Mouse (Mus musculus): Measurements from ENCODE around the gene Syt7.
A peak's percentile ranks its signal among the peaks of the same experiment; 100 is the strongest.

Gene Syt7

DNA sequence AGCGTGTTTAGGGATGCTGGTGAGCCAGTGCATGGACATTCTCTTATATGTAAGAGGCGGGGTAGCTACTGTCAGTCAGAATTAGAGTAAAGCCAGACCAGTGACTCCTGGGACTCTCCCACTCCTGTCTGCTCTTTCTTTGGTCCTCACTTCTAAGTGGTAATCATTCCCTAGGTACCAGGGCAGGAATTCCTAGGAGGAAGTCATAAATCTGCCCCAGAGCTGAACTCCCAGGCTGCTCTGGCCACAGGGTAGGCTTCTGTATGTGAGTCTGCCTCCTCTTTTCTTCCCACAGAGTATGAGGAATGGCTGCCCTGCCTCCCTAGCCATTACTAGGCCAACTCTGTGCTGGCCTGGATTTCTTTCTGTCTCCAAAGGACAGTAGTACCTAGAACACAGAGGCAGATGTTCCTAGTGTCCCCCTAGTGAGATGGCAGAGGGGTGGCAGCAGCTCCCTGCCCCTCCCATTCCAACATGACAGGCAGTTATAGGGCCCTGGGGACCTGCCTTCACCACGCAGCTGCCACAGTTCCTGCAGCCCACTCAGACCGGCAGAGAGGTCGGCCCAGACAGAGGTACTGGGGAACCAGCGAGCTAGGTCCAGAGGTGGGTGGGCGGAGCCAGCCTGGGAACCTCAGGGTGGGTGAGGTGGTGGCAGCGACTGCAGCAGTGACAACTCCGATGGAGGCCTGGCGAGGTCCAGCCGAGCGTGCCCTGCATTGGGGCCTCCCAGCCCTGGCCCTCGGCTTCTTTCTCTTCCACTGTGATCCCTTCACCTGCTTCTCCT is 36.8 kb downstream of the Syt7 start:
- peak; percentile 30 for DNase-seq (ENCODE audit: low spot score)

DNA sequence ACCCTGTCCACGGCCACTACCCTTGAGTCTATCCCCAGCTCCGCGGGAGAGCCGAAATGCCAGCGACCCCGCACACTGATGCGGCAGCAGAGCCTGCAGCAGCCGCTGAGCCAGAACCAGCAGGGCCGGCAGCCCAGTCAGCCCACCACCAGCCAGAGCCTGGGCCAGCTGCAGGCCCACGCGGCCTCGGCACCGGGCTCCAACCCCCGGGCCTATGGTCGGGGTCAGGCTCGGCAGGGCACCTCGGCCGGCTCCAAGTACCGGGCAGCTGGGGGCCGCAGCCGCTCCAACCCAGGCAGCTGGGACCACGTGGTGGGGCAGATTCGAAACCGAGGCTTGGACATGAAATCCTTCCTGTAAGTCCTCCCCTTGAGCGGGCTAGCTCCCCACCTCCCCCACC is 37.4 kb downstream of the Syt7 start:
- no peak for DNase-seq (ENCODE audit: low spot score)

DNA sequence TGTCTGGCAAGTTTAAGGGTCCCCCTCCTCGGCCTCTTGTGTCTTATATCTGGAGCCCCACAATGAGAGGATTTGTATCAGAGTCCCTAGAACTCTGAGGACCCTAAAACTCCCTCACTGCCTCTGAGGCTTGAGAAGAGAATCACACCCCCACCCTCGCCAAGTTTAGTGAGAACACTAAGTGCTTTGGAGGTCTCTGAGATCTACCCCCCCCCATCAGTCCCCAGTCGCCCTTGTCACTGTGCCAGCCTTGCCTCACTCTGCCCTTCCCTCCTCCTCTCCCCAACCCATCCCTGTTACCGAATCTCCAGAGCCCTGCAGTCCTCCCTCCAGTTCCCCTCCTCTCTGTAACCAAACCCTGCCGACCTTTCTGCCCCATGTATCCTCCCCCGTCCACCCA is 37.9 kb downstream of the Syt7 start:
- DNase-seq (ENCODE audit: low spot score), result no peak

DNA sequence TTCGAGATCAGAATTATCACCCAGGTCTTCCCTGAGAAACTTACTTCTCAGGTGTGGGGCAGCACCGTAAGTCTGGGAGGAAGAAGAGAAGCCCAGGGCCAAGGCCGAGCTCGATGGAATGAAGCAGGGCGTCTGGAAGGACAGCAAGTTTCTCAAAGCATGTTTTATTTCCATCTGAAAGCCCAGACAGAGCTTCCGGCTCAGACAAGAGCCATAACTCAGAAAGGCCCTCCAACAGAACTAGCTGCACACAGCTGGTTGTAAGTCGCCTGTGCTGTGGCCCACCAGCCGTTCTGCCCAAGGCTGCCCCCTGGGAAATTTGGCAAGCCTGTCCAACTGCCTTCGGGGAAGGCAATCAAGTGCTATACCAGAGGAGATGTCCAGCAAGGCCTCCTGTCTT is 38.5 kb downstream of the Syt7 start:
- no peak for DNase-seq (ENCODE audit: low spot score)

DNA sequence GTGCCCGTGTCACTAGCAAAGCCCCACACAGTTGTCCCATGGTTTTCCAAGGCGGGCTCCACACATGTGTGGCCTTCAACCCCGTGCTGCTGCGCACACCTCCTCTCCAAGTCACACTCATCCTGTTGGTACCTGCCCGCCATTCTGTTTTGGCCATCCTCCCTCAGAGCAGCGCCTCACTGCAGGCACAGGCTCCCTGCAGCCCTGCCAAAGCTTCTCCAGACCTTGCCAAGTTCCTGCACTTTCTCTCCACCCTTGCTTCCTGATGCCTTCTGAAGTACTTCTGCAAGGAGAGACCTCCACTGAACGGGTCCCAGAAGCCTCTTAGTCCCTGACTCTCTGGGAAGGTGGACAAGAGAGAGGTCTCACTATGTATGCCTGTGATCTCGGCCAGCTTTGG is 40.5 kb downstream of the Syt7 start:
- DNase-seq (ENCODE audit: low spot score), result no peak

DNA sequence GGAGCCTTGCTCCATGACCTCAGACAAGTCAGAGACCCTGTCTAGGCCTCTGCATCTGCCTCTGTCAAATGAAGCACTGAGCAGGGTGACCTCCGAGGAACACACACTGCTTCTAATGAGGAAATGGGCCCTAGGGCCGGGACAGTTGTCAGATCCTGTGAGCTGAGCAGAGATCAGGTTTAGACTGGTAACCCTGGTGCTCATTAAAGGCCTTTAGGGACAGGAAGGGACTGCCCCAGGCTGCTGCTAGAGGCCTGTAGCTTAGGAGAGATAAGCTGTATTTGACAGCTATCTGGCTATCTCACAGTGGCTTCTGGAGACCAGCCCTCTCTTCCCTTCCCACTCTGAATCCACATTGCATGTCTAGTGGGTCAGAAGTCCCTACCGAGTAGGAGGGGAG is 42.5 kb downstream of the Syt7 start:
- DNase-seq (ENCODE audit: low spot score), result no peak

DNA sequence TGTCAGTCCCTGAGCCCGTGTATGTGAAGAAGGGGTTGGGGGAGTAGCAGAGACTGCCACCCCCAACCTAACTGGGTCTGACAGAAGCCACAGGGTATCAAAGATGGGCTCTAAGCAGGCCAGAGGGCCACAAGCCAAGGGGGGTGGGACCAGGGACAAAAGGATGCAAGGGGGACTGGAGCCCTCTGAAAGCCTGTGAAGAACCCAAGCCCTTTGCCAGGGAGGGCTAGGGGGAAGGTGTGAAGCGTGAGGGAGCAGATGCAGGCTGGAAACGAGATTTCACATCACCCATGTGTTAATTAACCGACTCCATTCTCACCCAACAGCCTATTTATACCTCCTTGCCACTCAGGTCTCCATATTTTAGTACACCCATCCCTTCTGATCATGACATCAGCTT is 43.0 kb downstream of the Syt7 start:
- no peak for DNase-seq (ENCODE audit: low spot score)

DNA sequence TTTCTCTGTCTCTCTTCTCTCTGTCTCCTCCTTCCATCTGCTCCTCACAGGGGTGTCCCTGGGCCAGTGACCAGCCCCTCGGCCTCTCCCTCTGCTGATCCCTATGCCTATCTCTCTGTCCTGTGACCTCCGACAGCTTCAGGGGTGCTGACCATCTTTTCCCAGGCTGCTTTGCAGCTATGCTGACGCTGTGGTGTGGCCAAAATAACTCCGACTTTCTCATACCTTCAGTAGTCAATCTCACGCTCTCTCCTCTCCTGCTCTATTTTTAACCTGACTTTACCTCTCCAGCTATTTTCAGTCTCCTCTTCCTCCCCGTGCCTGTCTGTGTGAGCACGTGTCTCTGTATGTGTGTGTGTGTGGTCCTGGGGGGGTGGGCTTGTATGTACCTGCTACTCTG is 44.3 kb downstream of the Syt7 start:
- no peak for DNase-seq (ENCODE audit: low spot score)

DNA sequence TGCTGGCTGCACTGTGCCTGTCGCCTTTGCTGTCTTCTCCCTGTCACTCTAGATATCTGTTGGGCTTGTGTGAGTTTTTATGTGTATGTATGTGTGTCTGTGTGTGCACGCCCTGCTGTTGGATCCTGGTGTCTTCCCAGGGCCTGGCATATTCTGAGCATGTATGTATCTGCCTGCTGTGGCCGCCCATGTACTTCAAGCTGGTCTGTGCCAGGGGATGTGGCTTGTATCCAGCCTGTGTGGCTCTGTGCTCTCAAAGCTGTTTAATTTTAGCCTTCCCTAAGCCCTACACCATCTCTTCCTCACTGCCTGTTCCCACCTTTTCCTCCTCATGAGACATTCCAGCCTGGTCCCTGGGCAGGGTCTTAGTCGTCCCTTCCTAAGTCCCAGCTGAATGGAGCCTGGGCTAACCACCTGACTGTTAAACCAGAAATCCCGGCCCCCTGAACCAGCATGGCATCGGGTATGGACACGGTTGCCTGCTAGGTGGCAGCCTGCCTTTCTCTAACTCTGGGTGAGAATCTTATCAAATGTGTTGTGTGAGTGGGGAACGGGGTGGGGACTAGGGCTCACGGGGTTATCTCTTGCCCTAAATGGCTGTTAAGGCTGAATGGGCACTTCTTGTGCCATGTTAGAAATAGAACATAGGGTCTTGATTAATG is 45.1 kb downstream of the Syt7 start:
- no peak for DNase-seq (ENCODE audit: low spot score)

DNA sequence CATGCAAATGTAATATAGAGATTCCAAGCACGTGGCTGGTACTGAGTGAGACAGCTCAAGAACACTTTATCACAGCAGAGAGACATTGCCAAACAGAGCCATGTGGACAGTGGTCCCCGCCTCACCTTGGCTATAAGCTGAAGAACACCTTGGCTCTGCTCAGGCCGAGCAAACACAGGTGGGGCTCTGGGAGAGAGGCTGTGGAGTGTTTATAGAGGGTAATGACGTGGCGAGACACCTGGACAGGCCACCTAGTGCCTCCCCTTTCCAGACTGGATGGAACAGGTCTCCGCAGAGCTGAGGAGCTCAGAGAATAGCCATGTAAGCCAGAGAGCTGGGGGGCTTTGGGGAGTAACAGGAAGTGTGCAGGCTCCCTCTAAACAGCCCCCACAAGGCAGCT is 46.0 kb downstream of the Syt7 start:
- no peak for DNase-seq (ENCODE audit: low spot score)

DNA sequence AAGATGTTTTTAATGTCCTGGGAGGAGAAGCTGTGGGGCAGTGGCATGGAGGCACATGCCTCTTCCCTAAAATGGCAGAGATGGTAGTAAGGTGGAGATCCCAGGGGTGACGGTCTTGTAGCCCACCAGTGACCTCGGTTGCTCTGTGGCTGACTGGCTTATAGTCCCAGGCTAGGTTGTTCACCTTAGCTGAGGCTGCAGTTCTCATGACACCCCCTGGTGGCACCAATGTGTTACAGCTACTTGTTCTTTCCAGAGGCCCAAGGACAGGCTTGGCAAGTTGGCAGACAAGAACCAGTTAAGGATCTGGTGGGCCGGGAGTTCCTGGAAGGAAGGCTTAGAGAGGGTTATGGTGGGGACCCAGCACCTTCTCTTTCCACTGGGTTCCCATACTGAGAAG is 47.0 kb downstream of the Syt7 start:
- DNase-seq (ENCODE audit: low spot score), result peak; percentile 84

DNA sequence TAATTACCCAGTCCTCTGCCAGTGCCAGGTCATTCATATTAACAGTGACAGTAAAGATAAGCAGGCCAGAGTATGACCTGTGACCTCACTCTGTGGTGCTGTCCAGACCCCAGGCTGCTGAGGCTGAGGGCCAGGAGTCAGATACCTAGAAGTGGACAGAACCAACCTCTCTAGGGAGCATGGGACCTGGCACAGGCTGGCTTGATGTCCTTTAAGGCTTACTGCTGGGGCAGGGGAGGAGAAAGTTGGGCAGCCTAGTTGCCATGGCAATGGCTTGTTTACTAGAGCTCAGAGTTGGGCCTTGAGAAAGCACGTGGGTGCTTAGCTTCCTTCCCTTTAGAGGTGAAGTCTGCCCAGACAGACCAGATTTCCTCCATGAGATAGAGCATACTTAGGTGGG is 47.8 kb downstream of the Syt7 start:
- no peak for DNase-seq (ENCODE audit: low spot score)

DNA sequence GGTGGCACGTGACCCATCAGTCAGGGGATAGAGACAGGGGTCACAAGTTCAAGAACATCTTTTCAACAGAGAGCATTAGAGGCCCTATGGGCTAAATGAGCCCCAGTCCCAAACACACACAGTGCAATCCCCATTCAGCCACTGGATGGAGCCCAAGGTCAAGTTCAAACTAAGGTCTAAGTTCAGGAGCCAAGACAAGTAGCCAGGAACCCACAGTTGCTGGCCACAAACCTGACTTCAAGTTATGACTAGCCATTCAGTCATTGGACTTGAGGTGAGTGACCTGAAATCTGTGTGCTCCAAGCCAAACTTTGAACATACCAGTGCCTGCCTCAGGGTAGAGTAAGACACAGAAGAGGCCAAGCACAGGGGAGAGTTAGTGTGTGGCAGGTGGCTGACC is 48.6 kb downstream of the Syt7 start:
- DNase-seq (ENCODE audit: low spot score), result peak; percentile 54

DNA sequence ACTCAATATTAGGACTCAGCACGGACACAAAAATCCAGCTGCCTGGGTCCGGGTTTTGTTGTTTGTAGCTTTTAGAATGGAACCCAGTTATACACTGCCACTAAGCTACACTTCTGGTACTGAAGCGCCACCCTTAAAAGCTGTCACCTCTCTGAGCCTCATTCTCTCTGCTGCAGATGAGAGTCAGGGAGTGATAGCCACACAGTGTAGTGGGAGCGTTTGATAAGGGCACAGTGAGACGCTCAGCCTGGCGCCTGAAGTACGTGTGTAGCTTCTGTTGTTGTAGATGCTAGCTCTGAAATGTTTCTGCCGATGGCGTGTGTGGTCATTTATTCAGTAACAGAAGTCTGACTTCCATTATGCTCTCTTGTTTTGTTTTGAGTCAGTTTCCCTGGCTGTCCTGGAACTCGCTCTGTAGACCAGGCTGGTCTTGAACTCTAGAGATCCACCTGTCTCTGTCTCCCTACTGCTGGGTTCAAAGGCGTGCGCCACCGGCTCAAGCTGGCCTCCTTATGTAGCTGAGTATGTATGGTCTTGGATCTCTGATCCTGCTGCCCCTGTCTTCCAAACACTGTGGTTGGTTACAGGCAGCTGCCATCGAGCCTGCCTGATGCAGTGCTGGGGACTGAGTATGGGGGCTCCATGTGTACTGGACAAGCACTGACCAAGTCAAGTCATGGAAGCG is 55.9 kb downstream of the Syt7 start:
- no peak for DNase-seq (ENCODE audit: low spot score)

DNA sequence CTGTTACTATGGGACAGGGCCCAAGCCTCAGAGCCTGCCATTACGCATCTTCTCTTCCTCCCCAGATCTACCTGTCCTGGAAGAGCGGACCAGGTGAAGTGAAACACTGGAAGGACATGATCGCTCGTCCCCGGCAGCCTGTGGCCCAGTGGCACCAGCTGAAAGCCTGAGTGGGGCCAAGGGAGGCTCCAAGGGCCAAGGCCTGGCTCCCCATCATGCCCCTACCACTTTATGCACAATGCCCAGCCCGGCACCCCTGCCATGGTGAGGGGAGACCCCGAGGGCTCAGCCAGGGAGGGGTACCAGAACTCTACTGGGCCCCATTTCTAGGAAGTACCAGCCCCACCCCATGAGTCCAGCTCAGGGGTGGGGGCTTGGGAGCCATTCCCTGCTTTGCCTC is 59.4 kb downstream of the Syt7 start:
- no peak for DNase-seq (ENCODE audit: low spot score)

DNA sequence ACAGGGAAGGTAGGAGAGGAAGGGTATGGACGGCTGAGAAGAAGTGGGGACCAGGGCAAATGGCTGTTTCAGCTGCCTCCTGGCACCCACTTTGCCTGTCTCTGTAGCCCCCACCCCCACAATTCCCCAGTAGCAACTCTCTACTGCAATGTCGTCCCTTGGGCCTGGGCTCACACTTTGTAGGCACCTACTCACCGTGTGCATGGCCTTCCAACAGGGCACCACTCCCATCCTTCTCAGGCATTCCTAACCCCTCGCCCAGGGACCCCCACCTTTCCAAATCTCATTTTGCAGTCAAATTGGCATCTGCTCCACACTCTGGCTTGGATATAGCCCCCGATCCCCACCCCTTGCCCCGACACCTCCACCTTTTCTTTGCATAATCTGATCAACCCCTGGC is 60.3 kb downstream of the Syt7 start:
- DNase-seq (ENCODE audit: low spot score), result no peak

DNA sequence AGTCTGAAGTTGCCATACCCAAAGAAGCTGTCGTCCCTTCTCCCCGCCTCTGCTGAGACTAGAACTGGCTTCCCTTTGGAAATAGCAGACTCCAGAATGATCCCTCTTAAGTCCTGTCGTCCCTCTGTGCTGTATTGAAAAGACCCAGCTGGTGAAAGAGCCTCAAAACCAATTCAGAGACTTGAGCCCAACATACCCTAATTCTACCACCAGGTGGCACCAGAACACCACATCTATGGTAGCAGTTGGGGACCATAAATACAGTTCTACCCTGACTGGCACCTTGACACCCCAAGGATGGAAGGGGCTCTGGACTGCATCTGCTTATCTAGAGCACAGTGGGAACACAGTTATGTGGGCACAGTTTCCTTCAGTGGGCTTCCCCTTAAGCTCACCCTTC is 60.8 kb downstream of the Syt7 start:
- DNase-seq (ENCODE audit: low spot score), result peak; percentile 88

DNA sequence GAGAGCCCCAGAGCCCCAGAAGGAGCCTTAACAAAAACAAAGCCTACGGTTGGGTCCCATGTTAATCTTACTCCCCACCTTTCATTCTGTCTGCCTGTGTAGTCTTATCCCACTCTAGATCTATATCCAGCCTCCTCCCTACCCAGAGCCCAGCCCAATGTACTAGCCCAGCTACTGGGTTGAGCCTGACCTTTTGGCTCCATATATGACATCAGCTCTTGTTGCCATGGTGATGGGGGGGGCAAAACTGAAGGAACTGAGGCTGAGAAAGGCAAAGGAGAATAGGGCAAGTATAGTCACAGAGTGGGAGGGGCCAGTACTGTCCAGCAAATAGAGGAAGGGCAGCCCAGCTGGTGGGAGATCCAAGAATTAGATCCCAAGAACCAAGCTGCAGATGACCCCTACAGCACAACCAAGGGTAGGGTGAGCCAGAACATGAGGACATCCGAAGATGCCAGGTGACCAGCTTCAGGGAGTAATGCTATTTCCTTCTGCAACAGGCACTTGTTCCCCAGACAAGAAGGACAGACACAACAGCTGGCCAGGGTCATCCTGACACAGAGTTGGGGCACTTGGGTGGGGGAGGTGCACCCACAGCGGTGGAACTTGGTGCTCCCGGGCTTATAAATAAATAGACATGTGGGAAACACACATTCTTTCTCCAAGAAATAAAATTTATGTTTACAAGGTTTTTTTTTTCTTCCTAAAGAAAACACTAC is 66.0 kb downstream of the Syt7 start:
- no peak for DNase-seq (ENCODE audit: low spot score)

DNA sequence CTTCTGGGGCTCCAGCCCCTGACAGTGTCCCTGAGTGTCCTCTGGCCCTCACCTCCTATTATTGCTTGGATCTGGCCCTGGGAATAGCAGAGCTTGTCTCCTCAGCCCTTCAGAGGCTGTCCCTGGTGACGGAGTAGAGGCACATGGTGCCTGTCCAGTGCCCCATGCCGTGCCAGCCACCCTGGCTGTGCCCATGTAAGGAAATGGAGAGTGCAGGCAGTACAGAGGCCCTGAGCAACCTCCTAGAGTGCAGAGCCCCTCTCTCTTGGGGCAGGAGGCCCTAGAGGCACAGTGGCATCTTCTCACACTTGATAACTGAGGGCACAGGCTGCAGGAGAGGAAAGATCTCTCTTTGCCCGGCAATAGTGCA is 66.5 kb downstream of the Syt7 start:
- no peak for DNase-seq (ENCODE audit: low spot score)

DNA sequence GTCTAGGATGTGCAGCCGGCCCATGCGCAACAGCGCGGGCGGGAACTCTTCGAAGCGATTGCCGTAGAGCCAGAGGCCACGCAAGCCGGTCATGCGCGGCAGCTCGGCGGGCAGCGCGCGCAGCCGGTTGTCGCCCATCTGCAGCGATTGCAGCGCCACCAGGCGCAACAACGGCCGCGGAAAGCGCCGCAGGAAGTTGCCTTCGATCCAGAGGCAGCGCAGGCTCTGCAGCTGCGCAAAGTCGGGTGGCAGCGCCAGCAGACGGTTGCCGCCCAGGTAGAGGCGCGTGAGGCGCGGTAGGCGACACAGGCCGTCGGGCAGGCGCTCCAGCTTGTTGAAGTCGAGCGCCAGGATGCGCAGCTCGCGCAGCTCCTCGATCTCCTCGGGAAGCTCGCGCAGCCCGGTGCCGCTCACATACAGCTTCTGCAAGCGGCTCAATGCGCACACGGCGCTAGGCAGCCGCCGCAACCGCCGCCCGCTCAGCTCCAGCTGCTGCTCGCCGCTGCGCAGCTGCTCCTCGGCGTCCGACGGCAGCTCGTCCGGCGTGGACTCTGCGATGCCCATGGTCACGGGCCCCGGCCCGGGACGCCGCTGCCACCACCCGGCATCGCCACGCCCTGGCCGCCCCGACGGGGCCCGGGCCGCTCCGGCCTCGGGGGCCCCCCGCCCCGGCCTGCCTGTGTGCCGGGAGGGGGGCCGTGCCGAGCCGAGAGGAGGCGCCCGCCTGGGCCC is 68.0 kb downstream of the Syt7 start, which contains the start of gene Lrrc10b:
Gene Lrrc10b (minus strand): TSS at position 722 of the 732 bp plus-strand sequence.
- peak; percentile 80 for DNase-seq (ENCODE audit: low spot score)

DNA sequence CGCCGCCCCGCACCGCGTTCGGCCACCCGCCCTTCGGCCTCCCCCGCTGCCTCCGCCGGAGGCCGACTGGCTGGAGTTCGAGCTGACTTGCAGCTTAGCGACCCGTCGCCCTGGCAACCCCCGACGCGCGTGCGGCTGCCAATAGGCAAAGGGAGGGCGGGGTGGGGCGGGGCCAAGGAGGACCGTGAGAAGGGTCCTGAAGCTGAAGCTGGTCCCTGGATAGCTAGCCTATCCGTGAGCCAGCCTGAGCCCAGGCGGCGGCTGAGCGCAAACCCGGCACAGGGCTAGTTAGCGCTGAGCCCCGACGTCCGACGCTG is 68.6 kb downstream of the Syt7 start:
- peak; percentile 95 for DNase-seq (ENCODE audit: low spot score)

DNA sequence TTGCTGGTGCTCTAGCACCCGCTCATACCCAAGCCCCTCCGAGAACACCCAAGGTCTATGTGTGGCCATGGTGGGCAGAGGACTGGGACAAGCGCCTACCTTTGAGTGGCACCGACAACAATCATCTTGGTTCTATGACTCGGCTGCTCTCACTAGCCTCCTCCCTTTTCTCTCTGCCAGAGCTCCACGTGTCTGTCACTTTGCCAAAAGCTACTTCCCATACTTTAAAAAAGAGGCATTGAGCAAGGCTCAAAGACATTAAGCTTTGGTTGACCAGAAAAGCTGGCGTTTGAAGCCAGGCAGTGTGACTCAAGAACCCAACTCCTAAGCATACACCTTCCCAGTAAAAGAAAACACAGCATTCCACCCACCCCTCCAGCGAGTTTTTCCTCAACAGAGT is 69.2 kb downstream of the Syt7 start:
- no peak for DNase-seq (ENCODE audit: low spot score)

Data from embryo, embryonic 10 days (tissue).